Mouse (Mus musculus): ENCODE measurements around the gene Eps8l2. TPM values are rescaled to one million over a fixed set of nuclear protein-coding genes. Genes with fewer than 3 reads are reported as not detected.

Gene Eps8l2
- polyA plus RNA-seq, 1 experiment from 2014 or later, result 1.4 TPM

DNA sequence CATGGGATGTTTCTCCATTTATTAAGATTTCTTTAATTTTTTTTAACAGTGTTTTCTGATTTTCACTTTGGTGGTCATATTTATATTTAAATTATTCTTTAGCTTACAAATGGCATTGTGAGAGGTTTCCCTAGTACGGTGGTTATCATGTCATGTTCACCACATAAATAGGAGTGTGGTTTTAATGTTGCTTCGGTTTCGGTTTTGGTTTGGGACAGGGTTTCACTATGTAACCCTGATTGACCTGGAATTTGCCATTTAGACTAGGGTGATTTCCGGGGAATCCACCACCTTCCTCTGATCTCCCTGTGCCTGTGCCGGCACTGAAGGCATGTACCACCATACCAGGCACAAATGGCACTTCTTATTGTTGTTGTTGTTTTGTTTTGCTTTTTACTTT lies 6.1 kb downstream of the Eps8l2 start:
- Histone ChIP-seq H3K27me3 (replicated peaks) (peaks cover 4% of the 10 kb centered on the region), H3K4me1 (no peaks in the 10 kb centered on the region), H3K9ac (no peak overlapping the region), H3K36me3 (no peaks in the 10 kb centered on the region), H3K9me3 (no peaks in the 10 kb centered on the region), H3K4me3 (no peak overlapping the region), H3K4me2 (no peak overlapping the region), H3K27ac (replicated peaks) (no peak overlapping the region)
- ATAC-seq (ENCODE audit: extremely low read depth, insufficient number of reproducible peaks, low FRiP score, low TSS enrichment), result no peak
- WGBS, result 84% methylated on average over 5 of the region's 5 CpGs

DNA sequence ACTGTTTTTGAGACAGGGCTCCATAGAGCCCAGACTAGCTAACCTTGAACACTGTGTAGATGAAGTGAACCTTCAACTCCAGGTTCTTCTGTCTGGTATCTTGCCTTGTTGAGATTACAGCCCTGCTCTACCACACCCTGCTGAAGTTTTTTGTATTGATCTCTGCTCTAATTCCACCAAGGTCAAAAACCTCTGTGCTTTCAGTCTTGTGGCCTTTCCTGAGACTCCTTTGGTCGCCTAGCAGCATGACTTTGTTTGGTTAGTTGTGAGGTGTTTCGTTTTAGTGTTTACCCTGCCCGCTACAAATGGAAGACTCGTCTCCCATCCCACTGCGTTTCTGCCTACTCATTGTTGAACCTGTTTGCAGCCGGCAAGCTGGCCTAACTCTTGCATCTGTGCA lies 12.4 kb downstream of the Eps8l2 start:
- Histone ChIP-seq H3K27ac (replicated peaks) (no peak overlapping the region), H3K4me2 (no peak overlapping the region), H3K4me1 (no peaks in the 10 kb centered on the region), H3K27me3 (replicated peaks) (peaks cover 9% of the 10 kb centered on the region), H3K36me3 (no peaks in the 10 kb centered on the region), H3K4me3 (no peak overlapping the region), H3K9me3 (no peaks in the 10 kb centered on the region), H3K9ac (no peak overlapping the region)
- WGBS, result 69% methylated on average over 6 of the region's 6 CpGs
- ATAC-seq (ENCODE audit: extremely low read depth, insufficient number of reproducible peaks, low FRiP score, low TSS enrichment), result no peak

DNA sequence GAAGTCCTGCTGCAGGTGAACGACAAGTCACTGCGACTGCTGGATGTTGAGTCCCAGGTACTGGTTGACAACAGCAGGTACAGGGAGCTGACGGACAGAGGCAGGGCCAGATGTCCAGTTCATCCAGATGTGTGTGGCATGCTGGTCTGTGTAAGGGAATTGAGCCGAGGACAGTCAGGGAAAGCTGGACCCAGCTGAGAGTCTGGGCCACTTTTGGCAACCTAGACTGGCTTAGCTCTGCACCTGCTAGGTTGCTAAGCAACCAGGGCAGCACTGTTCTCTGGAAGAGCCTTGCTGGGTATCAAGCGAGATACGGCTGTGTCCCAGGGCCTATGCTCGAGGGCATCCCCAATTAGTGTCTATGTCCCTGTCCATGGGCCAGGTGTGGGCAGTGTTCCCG lies 16.4 kb downstream of the Eps8l2 start:
- Histone ChIP-seq H3K9me3 (no peaks in the 10 kb centered on the region), H3K27ac (replicated peaks) (no peak overlapping the region), H3K4me1 (no peaks in the 10 kb centered on the region), H3K4me3 (no peak overlapping the region), H3K4me2 (no peak overlapping the region), H3K9ac (no peak overlapping the region), H3K36me3 (no peaks in the 10 kb centered on the region), H3K27me3 (replicated peaks) (peaks cover 37% of the 10 kb centered on the region)
- 73% methylated on average over 8 of the region's 8 CpGs for WGBS
- ATAC-seq (ENCODE audit: extremely low read depth, insufficient number of reproducible peaks, low FRiP score, low TSS enrichment), result no peak

DNA sequence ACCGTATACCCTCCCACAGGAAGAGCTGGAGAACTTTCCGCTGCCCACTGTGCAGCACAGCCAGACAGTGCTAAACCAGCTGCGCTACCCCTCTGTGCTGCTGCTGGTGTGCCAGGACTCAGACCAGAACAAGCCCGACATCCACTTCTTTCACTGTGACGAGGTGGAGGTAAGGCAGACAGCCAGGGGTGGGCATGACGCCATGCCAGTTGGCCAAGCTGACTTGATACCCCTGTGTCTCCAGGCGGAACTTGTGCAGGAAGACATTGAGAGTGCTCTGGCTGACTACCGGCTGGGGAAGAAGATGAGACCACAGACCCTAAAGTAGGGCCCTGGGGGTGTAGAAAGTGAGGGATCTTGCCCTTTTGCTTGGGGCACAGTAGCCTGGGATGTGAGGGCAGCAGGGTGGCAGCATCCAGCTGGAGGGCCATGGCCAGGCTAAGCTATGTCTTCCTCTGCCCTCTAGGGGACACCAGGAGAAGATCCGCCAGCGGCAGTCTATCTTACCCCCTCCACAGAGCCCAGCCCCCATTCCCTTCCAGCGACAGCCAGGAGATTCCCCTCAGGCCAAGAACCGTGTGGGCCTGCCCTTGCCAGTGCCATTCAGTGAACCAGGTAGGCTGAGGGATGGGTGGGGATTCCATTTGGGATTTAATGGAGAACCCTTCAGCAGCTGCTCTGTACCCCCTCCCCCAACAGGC lies 17.1 kb downstream of the Eps8l2 start:
- Histone ChIP-seq H3K27ac (replicated peaks) (no peak overlapping the region), H3K4me1 (no peaks in the 10 kb centered on the region), H3K9me3 (no peaks in the 10 kb centered on the region), H3K4me3 (no peak overlapping the region), H3K27me3 (replicated peaks) (peaks cover 45% of the 10 kb centered on the region), H3K4me2 (no peak overlapping the region), H3K36me3 (no peaks in the 10 kb centered on the region), H3K9ac (no peak overlapping the region)
- ATAC-seq (ENCODE audit: extremely low read depth, insufficient number of reproducible peaks, low FRiP score, low TSS enrichment), result no peak
- 53% methylated on average over 12 of the region's 12 CpGs for WGBS

DNA sequence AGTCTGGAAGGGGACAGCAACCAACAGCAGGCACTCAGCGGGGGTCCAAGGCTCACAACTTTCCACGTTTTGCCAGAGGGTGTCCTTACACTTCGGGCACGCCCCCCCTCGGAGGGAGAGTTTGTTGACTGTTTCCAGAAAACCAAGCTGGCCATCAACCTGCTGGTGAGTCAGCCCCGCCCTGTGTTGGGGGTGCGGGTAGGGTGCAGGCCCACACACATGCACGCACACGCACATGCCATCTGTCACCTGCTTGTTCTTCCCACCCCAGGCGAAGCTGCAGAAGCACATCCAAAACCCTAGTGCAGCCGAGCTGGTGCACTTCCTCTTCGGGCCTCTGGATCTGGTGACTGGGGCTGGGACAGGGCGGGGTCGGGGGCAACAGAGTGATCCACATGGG lies 18.3 kb downstream of the Eps8l2 start:
- no peak for ATAC-seq (ENCODE audit: extremely low read depth, insufficient number of reproducible peaks, low FRiP score, low TSS enrichment)
- WGBS, result 67% methylated on average over 14 of the region's 14 CpGs
- H3K27me3 ChIP-seq (replicated peaks), result peaks cover 57% of the 10 kb centered on the region

DNA sequence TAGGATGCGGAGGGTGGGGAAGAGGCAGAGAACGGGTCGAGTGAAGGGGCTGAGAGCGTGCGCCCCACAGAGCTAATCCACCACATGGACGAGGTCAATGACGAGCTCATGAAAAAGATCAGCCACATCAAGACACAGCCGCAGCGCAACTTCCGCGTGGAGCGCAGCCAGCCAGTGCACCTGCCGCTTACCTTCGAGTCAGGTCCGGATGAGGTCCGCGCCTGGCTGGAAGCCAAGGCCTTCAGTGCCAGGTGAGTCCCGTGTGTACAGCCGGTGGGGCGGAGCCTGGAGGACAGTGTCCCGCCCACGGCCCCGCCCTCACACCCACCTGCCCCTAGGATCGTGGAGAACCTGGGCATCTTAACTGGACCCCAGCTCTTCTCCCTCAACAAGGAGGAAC lies 22.8 kb downstream of the Eps8l2 start:
- Histone ChIP-seq H3K36me3 (no peaks in the 10 kb centered on the region), H3K4me2 (peak overlapping the region; percentile 20; the same call in 1 of the 2 replicates), H3K4me3 (no peak overlapping the region), H3K4me1 (no peaks in the 10 kb centered on the region), H3K9me3 (no peaks in the 10 kb centered on the region), H3K9ac (peak overlapping the region; percentile 40; the same call in 1 of the 2 replicates), H3K27ac (replicated peaks) (no peak overlapping the region), H3K27me3 (replicated peaks) (peaks cover 74% of the 10 kb centered on the region)
- WGBS, result 12% methylated on average over 24 of the region's 24 CpGs
- no peak for ATAC-seq (ENCODE audit: extremely low read depth, insufficient number of reproducible peaks, low FRiP score, low TSS enrichment)

More for the DNA sequence above, 18.3 kb downstream of the Eps8l2 start:
- no peaks in the 10 kb centered on the region for H3K36me3 ChIP-seq
- H3K9ac ChIP-seq, result no peak overlapping the region
- no peak overlapping the region for H3K4me2 ChIP-seq
- no peaks in the 10 kb centered on the region for H3K4me1 ChIP-seq
- H3K9me3 ChIP-seq, result no peaks in the 10 kb centered on the region
- no peak overlapping the region for H3K27ac ChIP-seq (replicated peaks)
- no peak overlapping the region for H3K4me3 ChIP-seq

DNA sequence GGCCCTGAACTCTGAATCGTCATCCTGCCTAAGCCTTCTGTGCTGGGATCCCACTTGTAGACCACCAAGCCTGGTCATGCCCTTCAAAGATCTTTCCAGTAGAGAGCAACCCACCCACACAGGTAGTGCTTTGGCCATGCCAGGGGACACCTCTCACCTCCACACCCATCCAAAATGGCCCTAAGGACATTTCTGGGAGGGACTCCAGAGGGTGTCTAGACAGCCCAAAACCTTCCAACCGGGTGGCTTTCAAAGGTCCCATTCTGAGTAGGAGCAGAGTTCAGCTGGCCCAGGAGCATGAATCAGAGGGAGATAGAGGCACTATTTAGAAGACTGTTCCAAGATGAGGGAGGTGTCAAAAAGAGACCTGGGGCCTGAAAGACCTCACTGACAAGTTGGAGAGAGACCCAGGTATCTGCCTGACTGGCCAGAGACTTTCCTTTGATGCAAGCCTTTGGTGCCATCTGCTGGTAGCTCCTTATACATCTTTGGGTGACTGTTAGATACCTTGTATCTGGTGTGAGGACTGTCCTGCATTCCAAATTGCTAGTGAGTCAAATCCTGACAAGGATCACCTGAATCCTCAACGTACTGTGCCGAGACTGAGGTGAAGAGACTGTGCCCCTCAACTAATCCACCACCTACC lies 24.5 kb downstream of the Eps8l2 start:
- H3K4me3 ChIP-seq, result no peak overlapping the region
- no peak for ATAC-seq (ENCODE audit: extremely low read depth, insufficient number of reproducible peaks, low FRiP score, low TSS enrichment)
- H3K4me1 ChIP-seq, result no peaks in the 10 kb centered on the region
- H3K27ac ChIP-seq (replicated peaks), result no peak overlapping the region
- no peak overlapping the region for H3K9ac ChIP-seq
- peaks cover 61% of the 10 kb centered on the region for H3K27me3 ChIP-seq (replicated peaks)
- no peaks in the 10 kb centered on the region for H3K36me3 ChIP-seq
- H3K4me2 ChIP-seq, result no peak overlapping the region
- 46% methylated on average over 4 of the region's 4 CpGs for WGBS
- H3K9me3 ChIP-seq, result no peaks in the 10 kb centered on the region

DNA sequence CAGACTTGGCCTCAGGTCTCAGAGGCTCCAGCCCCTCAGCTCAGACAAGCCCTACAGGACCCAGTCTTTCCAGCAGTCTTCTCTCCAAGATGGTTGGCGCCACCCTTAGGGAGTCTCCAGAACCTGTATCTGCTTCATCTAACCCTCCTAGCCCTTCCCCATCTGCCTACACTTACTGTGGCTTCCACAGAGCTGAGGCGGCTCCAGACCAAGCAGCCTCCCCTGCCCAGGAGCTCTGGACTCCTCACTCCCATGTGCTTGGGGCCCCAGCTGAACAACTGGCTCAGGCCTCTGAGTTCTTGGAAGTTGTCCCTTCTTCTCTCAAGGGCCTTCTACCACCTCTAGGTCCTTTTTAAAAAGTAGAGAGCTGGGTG lies 25.1 kb downstream of the Eps8l2 start:
- Histone ChIP-seq H3K4me2 (no peak overlapping the region), H3K4me3 (no peak overlapping the region), H3K9ac (no peak overlapping the region), H3K36me3 (no peaks in the 10 kb centered on the region), H3K27ac (replicated peaks) (no peak overlapping the region), H3K9me3 (no peaks in the 10 kb centered on the region), H3K4me1 (no peaks in the 10 kb centered on the region), H3K27me3 (replicated peaks) (peaks cover 59% of the 10 kb centered on the region)
- WGBS, result 50% methylated on average over 2 of the region's 2 CpGs
- no peak for ATAC-seq (ENCODE audit: extremely low read depth, insufficient number of reproducible peaks, low FRiP score, low TSS enrichment)

DNA sequence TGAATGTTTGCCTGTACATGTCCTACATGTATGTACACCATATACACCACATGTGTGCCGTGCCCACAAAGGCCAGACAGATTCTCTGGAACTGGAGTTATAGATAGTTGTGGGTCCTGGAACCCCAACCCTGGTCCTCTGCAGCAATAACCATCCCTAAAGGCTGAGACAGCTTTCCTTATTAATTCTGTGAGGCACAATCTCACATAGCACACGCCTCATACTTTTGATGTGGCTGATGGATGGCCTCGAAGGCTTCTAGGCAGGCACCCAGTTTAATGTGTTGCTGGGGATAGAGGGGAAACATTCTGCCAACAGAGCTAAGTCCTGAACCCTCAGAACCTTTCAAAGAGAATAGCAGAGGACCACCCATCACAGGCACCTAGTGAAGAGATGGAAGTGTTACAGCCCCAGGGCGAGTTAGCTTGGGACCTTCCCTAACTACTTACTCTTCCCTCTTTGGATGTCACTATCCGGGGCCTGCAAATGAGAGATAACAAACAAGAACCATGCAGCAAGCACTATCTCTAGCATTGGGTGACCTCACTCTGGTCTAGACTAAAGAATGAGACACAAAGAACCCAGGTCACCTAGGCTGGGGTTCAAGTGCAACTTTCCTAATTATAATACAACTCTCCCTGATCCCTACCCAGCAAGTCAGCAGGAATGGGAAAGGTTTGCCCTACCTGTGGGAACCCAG lies 25.8 kb downstream of the Eps8l2 start:
- WGBS, result 59% methylated on average over 5 of the region's 5 CpGs
- peaks cover 54% of the 10 kb centered on the region for H3K27me3 ChIP-seq (replicated peaks)
- no peaks in the 10 kb centered on the region for H3K36me3 ChIP-seq
- no peak overlapping the region for H3K27ac ChIP-seq (replicated peaks)
- H3K4me1 ChIP-seq, result no peaks in the 10 kb centered on the region
- no peak overlapping the region for H3K4me3 ChIP-seq
- no peak overlapping the region for H3K4me2 ChIP-seq
- no peak; the same call in 1 of the 2 replicates for ATAC-seq (ENCODE audit: extremely low read depth, insufficient number of reproducible peaks, low FRiP score, low TSS enrichment)
- no peaks in the 10 kb centered on the region for H3K9me3 ChIP-seq
- H3K9ac ChIP-seq, result no peak overlapping the region; the same call in 1 of the 2 replicates

DNA sequence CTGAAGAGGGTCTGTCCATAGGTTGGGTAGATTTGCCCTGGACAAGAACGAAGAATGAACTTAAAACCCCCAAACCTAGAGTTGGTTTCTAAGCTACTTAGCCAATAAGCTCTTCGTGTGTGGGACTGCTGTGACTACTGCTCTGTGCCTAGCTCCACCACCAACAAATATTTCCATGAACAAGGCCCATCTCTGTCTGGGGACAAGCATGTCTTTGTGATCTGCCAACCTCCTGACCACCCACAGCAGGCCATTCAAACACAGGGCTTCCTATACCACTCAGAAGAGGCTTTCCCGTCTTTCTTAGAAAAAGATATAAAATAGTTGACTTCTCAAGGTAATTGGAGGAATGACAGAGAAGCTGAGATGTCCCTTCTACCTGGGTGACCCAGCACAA lies 26.4 kb downstream of the Eps8l2 start:
- Histone ChIP-seq H3K4me3 (no peak overlapping the region), H3K27ac (replicated peaks) (no peak overlapping the region), H3K4me1 (no peaks in the 10 kb centered on the region), H3K4me2 (no peak overlapping the region), H3K9ac (no peak overlapping the region), H3K27me3 (replicated peaks) (peaks cover 50% of the 10 kb centered on the region), H3K36me3 (no peaks in the 10 kb centered on the region), H3K9me3 (no peaks in the 10 kb centered on the region)
- WGBS, result 64% methylated on average over 3 of the region's 3 CpGs
- no peak for ATAC-seq (ENCODE audit: extremely low read depth, insufficient number of reproducible peaks, low FRiP score, low TSS enrichment)

DNA sequence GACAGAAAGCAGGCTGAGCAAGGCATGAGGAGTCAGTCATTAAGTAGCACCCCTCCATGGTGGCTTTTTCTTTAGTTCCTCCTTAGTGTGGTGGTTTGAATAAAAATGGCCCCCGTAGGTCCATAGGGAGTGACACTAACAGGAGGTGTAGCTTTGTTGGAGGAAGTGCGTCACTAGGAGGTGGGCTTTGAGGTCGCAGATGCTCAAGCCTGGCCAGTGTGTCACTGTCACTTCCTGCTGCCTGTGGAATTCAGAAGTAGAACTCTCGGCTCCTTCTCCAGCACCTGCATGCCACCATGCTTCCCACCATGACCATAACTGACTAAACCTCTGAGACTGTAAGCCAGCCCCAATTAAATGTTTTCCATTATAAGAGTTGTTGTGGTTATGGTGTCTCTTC lies 28.7 kb downstream of the Eps8l2 start:
- Histone ChIP-seq H3K4me3 (no peak overlapping the region), H3K9ac (no peak overlapping the region), H3K36me3 (no peaks in the 10 kb centered on the region), H3K9me3 (no peaks in the 10 kb centered on the region), H3K4me1 (no peaks in the 10 kb centered on the region), H3K27me3 (replicated peaks) (peaks cover 27% of the 10 kb centered on the region), H3K4me2 (no peak overlapping the region), H3K27ac (replicated peaks) (no peak overlapping the region)
- 70% methylated on average over 4 of the region's 4 CpGs for WGBS
- ATAC-seq (ENCODE audit: extremely low read depth, insufficient number of reproducible peaks, low FRiP score, low TSS enrichment), result no peak
